Mouse (Mus musculus) kidney, adult 2 months (tissue): Measurements from ENCODE around the gene Gm5901.

Source experiments
- CTCF ChIP-seq: fragments of 200-500 bp; conservative IDR thresholded peaks from 2 replicates; pipeline ENCODE4 v1.5.1; 2011; ENCODE audit warnings: low read depth, mild to moderate bottlenecking, control low read depth, low read length, moderate library complexity, mixed read lengths; ENCODE audit not compliant: insufficient read depth, insufficient read length
- POLR2A ChIP-seq: fragments of 200-500 bp; IDR thresholded peaks from one replicate; pipeline ENCODE4 v1.6.1; 2011; ENCODE audit warnings: low read depth, low read length, control low read depth

DNA sequence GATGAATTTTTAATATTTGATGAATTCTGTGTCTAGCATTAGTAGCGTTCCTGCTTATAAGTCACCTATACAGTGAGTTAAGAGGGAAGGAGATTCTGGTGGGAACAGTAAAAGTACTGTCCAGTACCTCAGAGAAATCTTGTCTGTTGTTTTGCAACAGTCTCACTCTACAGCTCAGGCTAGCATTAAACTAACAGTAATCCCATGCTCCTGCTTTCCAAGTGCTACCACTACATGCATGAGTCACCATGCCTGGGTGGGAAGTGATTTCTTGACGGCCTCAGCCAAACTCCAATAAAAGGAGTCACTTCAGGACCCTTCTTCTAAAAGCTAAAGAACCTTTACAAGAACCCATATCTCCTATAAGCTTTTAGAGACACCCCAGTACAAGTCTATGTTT lies 13.1 kb upstream of the Gm5901 start:
- TF ChIP-seq CTCF = no peak
- no peak for TF ChIP-seq POLR2A
